Comparison of ENCODE assay signal across 12 mouse cellular contexts in the genomic region with DNA sequence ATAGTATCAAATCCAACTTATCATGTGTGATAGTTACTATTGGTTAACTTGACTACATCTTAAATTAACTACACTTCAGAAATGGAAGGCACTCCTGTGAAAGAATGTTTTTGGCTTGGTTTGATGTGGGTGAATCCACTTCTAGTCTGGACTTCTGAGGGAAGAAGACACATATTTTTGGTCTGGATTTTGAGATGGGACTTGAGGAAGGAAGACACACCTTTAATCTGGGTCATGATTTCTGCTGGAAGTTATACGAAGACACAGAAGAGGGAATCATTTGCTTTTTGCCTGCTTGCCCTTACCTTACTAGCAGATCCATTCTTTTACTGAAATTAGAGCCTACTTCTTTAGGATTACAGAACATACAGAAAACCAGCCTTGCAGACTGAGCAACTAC.
"Had no signal": no experiment of that assay in that cellular context is flagged by ENCODE, and none has a peak within 500 bp of the region (broad histone marks: within the 10 kb centered on the region; RNA-seq: fewer than 3 reads in every experiment).

No protein-coding gene starts in this region.

- DNase-seq: left cerebral cortex, postnatal 4 days; liver; liver, embryonic 13.5 days; liver, postnatal 0 days; lung, adult 18-20 months; lung, adult 2 months; lung, embryonic 14.5 days; lung, postnatal 10 days; lung, postnatal 14 days; lung, postnatal 36 days; lung, postnatal 4 days; midbrain, embryonic 14.5 days had no signal
